In genomic region chr12:113015956-113016355, GRCm38 (mm10) we compare ENCODE assay signal across 10 mouse cellular contexts. TPM values are rescaled to one million over a fixed set of nuclear protein-coding genes. Genes with fewer than 3 reads are reported as not detected.
DNase-seq lines count a peak whose midpoint lies in the region; ATAC-seq and TF ChIP-seq lines count a peak whose summit lies in the region.
"Had no signal": no experiment of that assay in that cellular context is flagged by ENCODE, and none has a peak within 500 bp of the region (broad histone marks: within the 10 kb centered on the region; RNA-seq: fewer than 3 reads in every experiment).

No protein-coding gene starts in this region.

- peaks cover 31% of the 10 kb centered on the region for H3K79me2 ChIP-seq in MEL (ENCODE audit: control insufficient read depth, insufficient read depth, low read length, poor library complexity)

- intact Hi-C loops in gastrocnemius, adult 2 months (cut with DNase I): no loop called here

- DNase-seq in gastrocnemius, adult 2 months: no peak
- DNase-seq in gastrocnemius, postnatal 10 days: no peak
- no peak for DNase-seq in MEL (ENCODE audit: low read depth, low spot score)
- no peak for DNase-seq in hindbrain, embryonic 11.5 days (ENCODE audit: low spot score)
- DNase-seq in liver, postnatal 0 days: no peak
- DNase-seq in ovary, postnatal 10 days (ENCODE audit: low spot score): no peak
- no peak for DNase-seq in right cerebral cortex, adult 2 months (ENCODE audit: low spot score in 2 of 2)
- no peak for DNase-seq in gastrocnemius, adult 8-10 months (ENCODE audit: low spot score in 2 of 2)
- DNase-seq: kidney, adult 8-10 months; thymus, adult 18-20 months had no signal

- no peaks in the 10 kb centered on the region for H3K27me3 ChIP-seq in MEL (ENCODE audit: control insufficient read depth in 1 of 2, insufficient read depth in 2 of 2, low read length in 2 of 2)
- H3K27me3 ChIP-seq in hindbrain, embryonic 11.5 days (ENCODE audit: control insufficient read depth, insufficient read depth, low read length): no peaks in the 10 kb centered on the region
- H3K27me3 ChIP-seq in liver, postnatal 0 days (ENCODE audit: insufficient read depth, low read length): no peaks in the 10 kb centered on the region

- no peak for TF ChIP-seq RAD21 in MEL (IDR thresholded peaks at IDR 0.05; ENCODE audit: low read depth, low read length)

- peak overlapping the region; percentile 95; the same call in 1 of the 2 replicates for H3K27ac ChIP-seq in gastrocnemius, adult 2 months
- H3K27ac ChIP-seq in MEL (ENCODE audit: control insufficient read depth, low read depth, low read length): no peak overlapping the region
- H3K27ac ChIP-seq in hindbrain, embryonic 11.5 days (ENCODE audit: low read depth, low read length): no peak overlapping the region
- peak overlapping the region; percentile 87 for H3K27ac ChIP-seq in liver, postnatal 0 days (ENCODE audit: low read depth)

- no peak for TF ChIP-seq CTCF in gastrocnemius, adult 2 months (IDR thresholded peaks at IDR 0.05)
- TF ChIP-seq CTCF in MEL (IDR thresholded peaks at IDR 0.05 in 2 of 3, conservative IDR thresholded peaks at IDR 0.05 in 1 of 3; ENCODE audit: control insufficient read depth in 1 of 3, insufficient read depth in 1 of 3, low read depth in 2 of 3, low read length in 3 of 3, poor library complexity in 1 of 3, severe bottlenecking in 1 of 3): no peak
- no peak for TF ChIP-seq CTCF in liver, postnatal 0 days (IDR thresholded peaks at IDR 0.05; ENCODE audit: low read depth)

- no peak for TF ChIP-seq EP300 in MEL (IDR thresholded peaks at IDR 0.05; ENCODE audit: low read depth in 1 of 2, low read length in 2 of 2)
- TF ChIP-seq EP300 in liver, postnatal 0 days (IDR thresholded peaks at IDR 0.05; ENCODE audit: low read depth): no peak

- H3K4me2 ChIP-seq in hindbrain, embryonic 11.5 days (replicated peaks; ENCODE audit: low read depth, low read length): peak overlapping the region; percentile 94
- H3K4me2 ChIP-seq in liver, postnatal 0 days (ENCODE audit: low read depth, low read length): peak overlapping the region; percentile 99

- H3K4me3 ChIP-seq in gastrocnemius, adult 2 months: peak overlapping the region; percentile 76
- no peak overlapping the region for H3K4me3 ChIP-seq in MEL (ENCODE audit: control insufficient read depth in 1 of 2, insufficient read depth in 1 of 2, low read depth in 2 of 2, low read length in 2 of 2)
- H3K4me3 ChIP-seq in hindbrain, embryonic 11.5 days (ENCODE audit: low read depth, low read length): no peak overlapping the region
- peak overlapping the region; percentile 76 for H3K4me3 ChIP-seq in liver, postnatal 0 days (ENCODE audit: low read depth, low read length)

- H3K9me3 ChIP-seq in MEL (replicated peaks; ENCODE audit: insufficient read depth, low read length): no peaks in the 10 kb centered on the region
- H3K9me3 ChIP-seq in hindbrain, embryonic 11.5 days (ENCODE audit: control insufficient read depth, low read length): no peaks in the 10 kb centered on the region
- no peaks in the 10 kb centered on the region for H3K9me3 ChIP-seq in liver, postnatal 0 days (ENCODE audit: low read length)

- H3K4me1 ChIP-seq in MEL (ENCODE audit: control insufficient read depth in 1 of 2, insufficient read depth in 2 of 2, low read length in 2 of 2): peaks cover 16 to 41% of the 10 kb centered on the region in 2 experiments
- peaks cover 8% of the 10 kb centered on the region; the same call in 1 of the 2 replicates for H3K4me1 ChIP-seq in hindbrain, embryonic 11.5 days (replicated peaks; ENCODE audit: control insufficient read depth, insufficient read depth, low read length)
- peaks cover 35% of the 10 kb centered on the region for H3K4me1 ChIP-seq in liver, postnatal 0 days (ENCODE audit: insufficient read depth)

- ATAC-seq in hindbrain, embryonic 11.5 days (ENCODE audit: low FRiP score): no peak
- ATAC-seq in liver, postnatal 0 days: no peak

- no peak for TF ChIP-seq POLR2A in MEL (IDR thresholded peaks at IDR 0.05; ENCODE audit: control insufficient read depth in 1 of 2, insufficient read depth in 1 of 2, low read depth in 1 of 2, low read length in 2 of 2, poor library complexity in 1 of 2)

- H3K9ac ChIP-seq in MEL (ENCODE audit: control insufficient read depth, low read depth, low read length, poor library complexity, severe bottlenecking): no peak overlapping the region
- peak overlapping the region; percentile 95; the same call in 1 of the 2 replicates for H3K9ac ChIP-seq in hindbrain, embryonic 11.5 days (ENCODE audit: low read depth, low read length)
- H3K9ac ChIP-seq in liver, postnatal 0 days (replicated peaks): peak overlapping the region; percentile 91

- H3K36me3 ChIP-seq in MEL (ENCODE audit: control insufficient read depth in 1 of 2, insufficient read depth in 2 of 2, low read length in 2 of 2): peaks cover 0 to 22% of the 10 kb centered on the region in 2 experiments; a peak in 2 of 4 replicates
- H3K36me3 ChIP-seq in hindbrain, embryonic 11.5 days (ENCODE audit: control insufficient read depth, insufficient read depth, low read length): 0 out of 2 replicates have a peak, but pooled peaks cover 2% of the 10 kb centered on the region
- peaks cover 3% of the 10 kb centered on the region for H3K36me3 ChIP-seq in liver, postnatal 0 days (replicated peaks; ENCODE audit: insufficient read depth, low read length)

- WGBS in hindbrain, embryonic 11.5 days: 75% methylated on average over 4 of the region's 4 CpGs
- 69% methylated on average over 4 of the region's 4 CpGs for WGBS in liver, postnatal 0 days (ENCODE audit: insufficient replicate concordance)

TF ChIP-seq in MEL, 35 proteins besides CTCF, POLR2A, EP300 and RAD21:
- TF ChIP-seq ZNF384 (IDR thresholded peaks at IDR 0.05; ENCODE audit: low read depth, low read length) (peak; percentile 35; the same call in 1 of the 2 replicates), ELF1 (IDR thresholded peaks at IDR 0.05; ENCODE audit: low read depth, low read length) (no peak), NRF1 (IDR thresholded peaks at IDR 0.05; ENCODE audit: insufficient read depth, low read depth, low read length, poor library complexity, severe bottlenecking) (no peak), MAX (IDR thresholded peaks at IDR 0.05; ENCODE audit: low read length) (no peak), GABPA (IDR thresholded peaks at IDR 0.05; ENCODE audit: low read depth, low read length) (no peak), ETS1 (IDR thresholded peaks at IDR 0.05; ENCODE audit: low read depth, low read length) (no peak), UBTF (IDR thresholded peaks at IDR 0.05; ENCODE audit: borderline replicate concordance, insufficient read depth, low read depth, low read length) (no peak)

RNA-seq across cellular contexts. Expression of gene Pacs2, which starts 1.6 kb away (rescaled TPM):
- total RNA-seq in gastrocnemius, adult 2 months (2021): 10 to 100 TPM; 35.9 to 41.0 TPM
- 10 to 100 TPM; 51.8 to 54.4 TPM for total RNA-seq in gastrocnemius, postnatal 10 days (2021)
- 27.7 and 29.8 TPM in 2 replicates for total RNA-seq in MEL (2012; rRNA removed)
- 10 to 100 TPM; 62.5 to 69.7 TPM for polyA plus RNA-seq in MEL (2012; ENCODE audit: insufficient read depth in 1 of 2, insufficient read length in 2 of 2, low read depth in 1 of 2, low replicate concordance in 2 of 2, missing spikeins in 1 of 2)
- polyA plus RNA-seq in hindbrain, embryonic 11.5 days (2014; fragmentation: Nextera tagmentation; extraction: Ambion mirVana): 17.2 and 21.2 TPM in 2 replicates
- polyA plus RNA-seq in liver, postnatal 0 days (2015; fragmentation: Nextera tagmentation; extraction: Ambion mirVana): 3.9 and 4.0 TPM in 2 replicates
- total RNA-seq in gastrocnemius, adult 8-10 months (2022): 10 to 100 TPM; 32.6 to 36.9 (median 36.3) TPM

RNA-seq across cellular contexts. Expression of gene Brf1, which starts 15.5 kb away (rescaled TPM):
- total RNA-seq in gastrocnemius, adult 2 months (2021): 10 to 100 TPM; 20.8 to 21.5 TPM
- total RNA-seq in gastrocnemius, postnatal 10 days (2021): 10 to 100 TPM; 28.2 to 37.9 TPM
- 90.6 and 105 TPM in 2 replicates for total RNA-seq in MEL (2012; rRNA removed)
- polyA plus RNA-seq in MEL (2012; ENCODE audit: insufficient read depth in 1 of 2, insufficient read length in 2 of 2, low read depth in 1 of 2, low replicate concordance in 2 of 2, missing spikeins in 1 of 2): 100 to 1,000 TPM in 1 of 2 experiments, not detected in 1; 159 TPM
- polyA plus RNA-seq in hindbrain, embryonic 11.5 days (2014; fragmentation: Nextera tagmentation; extraction: Ambion mirVana): 53.6 and 57.8 TPM in 2 replicates
- 17.0 and 18.4 TPM in 2 replicates for polyA plus RNA-seq in liver, postnatal 0 days (2015; fragmentation: Nextera tagmentation; extraction: Ambion mirVana)
- 10 to 100 TPM; 13.8 to 18.9 (median 18.4) TPM for total RNA-seq in gastrocnemius, adult 8-10 months (2022)

RNA-seq across cellular contexts. Expression of gene Btbd6, which starts 39.7 kb away (rescaled TPM):
- 10 to 100 TPM; 13.3 to 20.6 TPM for total RNA-seq in gastrocnemius, adult 2 months (2021)
- 10 to 100 TPM; 10.4 to 12.7 TPM for total RNA-seq in gastrocnemius, postnatal 10 days (2021)
- total RNA-seq in MEL (2012; rRNA removed): 0.88 and 1.8 TPM in 2 replicates
- 1 to 10 TPM in 1 of 2 experiments, not detected in 1; 3.0 TPM for polyA plus RNA-seq in MEL (2012; ENCODE audit: insufficient read depth in 1 of 2, insufficient read length in 2 of 2, low read depth in 1 of 2, low replicate concordance in 2 of 2, missing spikeins in 1 of 2)
- polyA plus RNA-seq in hindbrain, embryonic 11.5 days (2014; fragmentation: Nextera tagmentation; extraction: Ambion mirVana): 25.6 and 26.8 TPM in 2 replicates
- 4.1 and 4.7 TPM in 2 replicates for polyA plus RNA-seq in liver, postnatal 0 days (2015; fragmentation: Nextera tagmentation; extraction: Ambion mirVana)
- 10 to 100 TPM; 18.6 to 23.6 (median 21.7) TPM for total RNA-seq in gastrocnemius, adult 8-10 months (2022)

RNA-seq across cellular contexts. Expression of gene Tex22, which starts 58.3 kb away (rescaled TPM):
- total RNA-seq in gastrocnemius, adult 2 months (2021): not detected
- total RNA-seq in gastrocnemius, postnatal 10 days (2021): under 1 TPM in 1 of 2 experiments, not detected in 1; 0.20 TPM
- total RNA-seq in MEL (2012; rRNA removed): 0.59 and 0.65 TPM in 2 replicates
- polyA plus RNA-seq in MEL (2012; ENCODE audit: insufficient read depth in 1 of 2, insufficient read length in 2 of 2, low read depth in 1 of 2, low replicate concordance in 2 of 2, missing spikeins in 1 of 2): under 1 TPM in 1 of 2 experiments, not detected in 1; 0.43 TPM
- 0.26 TPM in 1 of 2 replicates, not detected in the other for polyA plus RNA-seq in hindbrain, embryonic 11.5 days (2014; fragmentation: Nextera tagmentation; extraction: Ambion mirVana)
- not detected in 2 replicates for polyA plus RNA-seq in liver, postnatal 0 days (2015; fragmentation: Nextera tagmentation; extraction: Ambion mirVana)
- total RNA-seq in gastrocnemius, adult 8-10 months (2022): not detected

Comparison
In these comparisons a context has a peak if more than half of its experiments do, and no peak if none do; other contexts are left out.
1. H3K27ac ChIP-seq: peak in gastrocnemius, adult 2 months (single experiment) and liver, postnatal 0 days (single experiment); none in MEL (single experiment) and hindbrain, embryonic 11.5 days (single experiment).
2. H3K4me3 ChIP-seq: peak in gastrocnemius, adult 2 months (single experiment) and liver, postnatal 0 days (single experiment); none in MEL (0 of 2) and hindbrain, embryonic 11.5 days (single experiment).